Mouse (Mus musculus) embryo, embryonic 10.5 days (tissue): ENCODE results near the gene Csf2ra.
A peak's percentile ranks its signal among the peaks of the same experiment; 100 is the strongest.
"Not testable (repeated sequence)": the region's sequence is repeated elsewhere in the genome, so short reads cannot be mapped to it uniquely, and the experiment has no call there.

Experiments
- DNase-seq: peaks from one replicate; pipeline ENCODE4 v3.0.0-alpha.2; 2015; ENCODE audit warnings: low spot score

Csf2ra gene

GRCm38 (mm10) chr19:61227941-61228701 is at the start of gene Csf2ra:
Gene Csf2ra, minus strand, starts transcription at chr19:61228429.
- DNase-seq = peak; percentile 44

DNA sequence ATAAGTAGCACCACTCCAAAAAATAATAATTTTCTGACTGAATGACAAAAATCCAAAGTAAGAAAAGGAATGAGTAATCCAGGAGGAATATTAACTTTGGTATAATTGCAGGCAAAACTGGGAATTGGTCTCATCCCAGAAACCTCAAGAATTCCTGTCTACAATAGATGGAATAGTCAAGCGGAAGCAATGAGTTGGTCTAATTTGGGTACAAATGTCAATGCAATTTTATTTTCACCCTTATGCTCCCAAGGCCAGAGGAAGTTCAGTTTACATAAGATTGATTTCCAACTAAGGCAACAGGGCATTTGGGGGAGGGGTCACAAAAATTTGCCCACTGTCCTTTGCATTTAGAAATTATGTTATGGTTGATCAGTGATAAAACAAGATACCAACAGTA is 47.2 kb upstream of the Csf2ra start:
- DNase-seq = no peak

GRCm38 (mm10) chr19:61269141-61269540 is 40.9 kb upstream of the Csf2ra start:
- not testable (repeated sequence) for DNase-seq

DNA sequence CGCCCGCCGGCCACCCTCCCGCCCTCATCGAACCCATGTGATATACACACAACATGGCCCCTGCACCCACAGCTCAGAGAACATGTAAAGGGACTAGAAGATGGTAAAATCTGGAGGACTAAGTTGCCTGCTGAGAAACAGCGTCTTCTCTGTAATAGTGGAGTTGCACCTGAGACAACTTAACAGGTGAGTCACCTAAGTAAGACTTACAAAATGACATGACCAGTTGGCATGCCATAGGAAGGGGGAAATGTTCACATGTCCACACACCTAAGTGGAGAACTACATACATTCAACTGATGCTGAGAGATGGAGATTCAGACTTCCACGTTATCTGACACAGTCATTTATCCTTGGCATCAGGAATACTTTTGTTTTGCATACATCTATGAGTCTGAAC is 38.9 kb upstream of the Csf2ra start:
- peak; percentile 26 for DNase-seq

GRCm38 (mm10) chr19:61266651-61267050 is 38.4 kb upstream of the Csf2ra start:
- peak; percentile 89 for DNase-seq

DNA sequence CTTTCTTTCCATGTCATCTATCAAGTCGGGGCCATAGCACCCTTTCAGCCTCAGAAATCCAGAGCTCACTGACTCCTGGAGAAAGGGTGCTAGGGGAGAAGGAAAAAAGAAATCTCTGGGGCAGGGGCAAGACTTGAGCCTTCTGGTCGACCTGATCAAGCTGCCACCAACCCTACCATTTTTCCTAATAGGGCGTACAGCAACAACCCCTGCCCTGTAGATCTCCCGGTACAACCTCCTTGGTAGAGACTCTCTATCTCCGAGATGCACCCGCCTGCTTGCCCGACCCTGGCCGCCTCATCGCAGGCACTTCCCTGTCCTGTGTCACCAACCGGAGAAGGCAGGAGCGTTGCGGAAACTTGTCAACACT is 38.0 kb upstream of the Csf2ra start:
- DNase-seq = peak; percentile 57

DNA sequence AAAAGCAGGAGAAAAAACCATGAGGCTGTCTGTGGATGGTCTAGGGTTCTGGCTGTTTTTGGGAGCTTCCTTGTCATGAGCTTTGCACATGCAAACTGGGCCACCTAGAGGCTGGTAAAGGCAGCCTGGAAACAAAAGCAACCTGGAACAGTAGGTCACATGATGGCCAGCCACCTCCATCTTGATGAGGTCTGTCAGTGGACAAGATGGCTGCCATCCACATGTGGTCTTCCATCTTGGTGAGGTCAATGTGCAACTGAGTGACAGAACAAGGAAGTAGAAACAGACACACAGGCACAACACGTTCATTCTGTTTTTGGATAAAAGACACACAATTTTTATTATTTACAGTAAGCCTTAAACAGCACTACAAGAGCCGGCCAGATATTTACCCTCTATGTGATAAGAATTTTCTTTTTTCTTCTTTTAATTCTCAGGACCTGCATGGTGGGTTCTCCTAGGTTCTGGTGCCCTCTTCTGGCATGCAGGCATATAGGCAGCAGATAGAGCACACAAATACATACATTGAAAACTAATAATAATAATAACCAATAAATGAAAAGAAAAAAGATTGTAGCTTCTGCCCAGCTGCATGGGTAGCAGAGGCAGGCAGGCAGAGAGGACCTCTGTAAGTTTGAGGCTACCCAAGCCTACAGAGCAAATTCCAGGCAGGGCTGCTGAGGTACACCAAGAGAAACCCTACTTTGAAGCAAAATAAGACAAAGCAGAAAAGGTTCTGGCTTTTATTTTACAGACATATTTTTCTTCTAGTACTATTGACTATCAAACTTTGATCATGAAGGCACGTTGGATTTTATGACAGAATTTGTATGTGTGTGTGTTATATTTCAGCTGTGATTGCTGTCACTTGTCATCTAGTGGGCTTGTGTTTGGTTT is 37.4 kb upstream of the Csf2ra start:
- DNase-seq = peak; percentile 85

DNA sequence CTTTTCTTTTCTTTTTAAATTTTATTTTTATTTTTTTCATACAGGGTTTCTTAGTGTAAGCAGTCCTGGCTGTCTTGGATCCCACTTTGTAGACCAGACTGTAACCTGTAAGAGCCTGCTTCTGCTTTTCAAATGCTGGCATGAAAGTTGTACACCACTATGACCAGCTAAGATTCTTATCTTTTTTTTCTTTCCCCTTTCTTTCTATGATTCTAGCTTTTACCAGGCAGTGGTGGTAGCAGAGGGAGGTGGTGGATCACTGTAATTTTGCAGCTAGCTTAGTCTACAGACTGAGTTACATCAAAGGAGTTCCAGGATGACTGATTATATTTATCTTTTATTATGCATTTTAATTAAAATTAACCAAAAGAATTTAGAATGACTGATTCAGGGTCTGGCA is 36.7 kb upstream of the Csf2ra start:
- no peak for DNase-seq

DNA sequence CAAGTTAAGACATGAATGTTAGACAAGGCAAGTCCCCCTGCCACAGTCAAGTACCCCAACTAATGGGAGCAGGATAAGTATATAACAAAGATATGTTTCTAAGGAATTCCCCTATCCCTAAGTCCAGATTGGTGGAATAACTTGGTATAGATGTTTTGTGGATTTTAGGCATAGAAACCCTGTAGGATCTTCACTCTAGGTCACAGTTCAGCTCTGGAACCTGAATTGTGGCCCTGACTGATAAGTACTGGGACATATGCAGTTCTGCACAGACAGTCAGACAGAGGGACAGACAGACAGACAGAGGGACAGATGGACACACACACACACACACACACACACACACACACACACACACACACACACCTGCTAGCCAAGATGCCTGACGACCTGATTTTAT is 36.0 kb upstream of the Csf2ra start:
- peak; percentile 58 for DNase-seq

DNA sequence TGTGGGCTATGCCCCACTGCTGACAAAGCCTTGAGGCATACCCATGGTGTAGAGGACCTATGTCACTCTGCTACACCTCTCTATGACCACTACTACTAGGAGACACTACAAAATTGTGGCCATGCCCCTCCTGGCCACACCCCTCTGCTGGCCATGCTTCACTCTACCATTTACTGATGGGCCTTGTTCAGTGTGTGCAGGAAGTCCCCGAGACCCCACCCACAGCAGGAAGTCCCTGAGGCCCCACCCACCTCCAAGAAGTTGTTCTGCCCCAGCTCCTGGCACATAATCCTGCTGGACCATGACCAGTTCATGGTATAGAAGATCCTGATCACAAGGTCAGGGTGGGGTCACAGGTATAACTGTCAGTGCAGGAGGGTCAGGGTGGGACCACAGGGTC is 33.0 kb upstream of the Csf2ra start:
- DNase-seq = no peak

DNA sequence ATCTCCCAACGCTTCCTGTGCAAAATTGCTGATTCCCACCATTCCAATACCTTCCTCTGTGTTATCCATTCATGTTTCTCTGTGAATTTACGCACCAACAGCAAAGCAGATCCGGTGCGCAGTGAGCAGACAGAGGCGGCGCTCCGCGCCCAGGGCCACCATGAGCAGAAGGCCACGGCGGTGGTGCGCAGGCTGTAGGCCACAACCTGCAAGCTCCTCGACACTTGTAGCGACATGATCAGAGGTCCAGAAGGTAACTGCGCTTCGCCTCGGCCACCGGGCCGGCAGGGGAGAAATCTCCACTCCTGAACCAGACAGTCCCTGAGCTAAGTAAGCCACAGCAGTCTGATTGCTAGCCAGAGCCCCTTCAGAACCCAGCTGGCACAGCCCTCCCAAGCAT is 29.5 kb upstream of the Csf2ra start:
- DNase-seq = no peak

DNA sequence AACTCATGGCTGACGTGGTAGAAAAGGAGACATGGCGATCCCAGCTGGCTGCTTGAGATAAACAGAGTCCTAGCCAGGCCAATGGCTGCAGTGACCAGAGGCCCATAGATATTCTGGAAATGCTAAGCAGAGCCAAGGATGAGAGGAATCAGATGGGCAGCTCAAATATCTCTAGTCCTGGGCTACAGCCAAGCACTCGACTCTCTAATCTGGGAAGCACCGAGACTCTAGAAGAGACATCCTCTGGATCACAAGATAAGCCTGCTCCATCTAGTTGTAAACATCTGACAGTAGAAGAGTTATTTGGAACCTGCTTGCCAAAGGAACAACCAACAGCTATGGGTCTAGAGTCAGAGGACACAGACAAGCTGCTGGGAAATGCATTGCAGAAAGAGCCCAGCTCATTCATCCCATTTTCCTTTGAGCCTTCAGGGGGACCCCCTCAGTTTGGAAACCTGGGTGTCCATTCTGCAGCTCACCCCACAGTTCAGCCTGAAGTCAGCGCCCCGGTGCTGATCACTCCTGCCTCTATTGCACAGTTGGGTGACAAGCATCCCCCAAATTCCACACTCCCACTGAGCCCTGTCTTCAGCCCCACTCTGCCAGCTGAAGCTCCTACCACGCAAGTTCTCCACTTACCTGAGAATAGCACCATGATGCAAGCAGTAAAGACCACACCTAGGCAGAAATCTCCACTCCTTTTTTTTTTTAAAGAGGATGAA is 28.1 kb upstream of the Csf2ra start:
- no peak for DNase-seq

DNA sequence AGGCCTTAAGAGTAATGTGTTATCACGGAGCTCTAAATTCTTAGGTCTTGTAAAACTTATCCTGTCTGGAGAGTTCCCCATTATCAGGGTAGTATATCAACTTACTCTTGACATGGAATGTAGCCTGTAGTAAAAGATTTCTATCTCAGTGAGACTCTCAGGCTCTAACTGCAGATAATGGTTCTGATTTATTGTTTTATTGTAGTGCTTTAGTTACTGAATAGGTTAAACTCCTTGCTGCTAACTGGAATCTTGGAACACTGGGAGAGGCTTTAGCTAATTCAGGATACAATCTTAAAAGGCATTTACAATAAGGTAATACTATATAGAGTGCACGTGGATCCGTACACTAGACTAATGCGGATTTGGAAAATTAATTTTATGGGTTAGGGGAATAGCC is 19.1 kb upstream of the Csf2ra start:
- DNase-seq = not testable (repeated sequence)

DNA sequence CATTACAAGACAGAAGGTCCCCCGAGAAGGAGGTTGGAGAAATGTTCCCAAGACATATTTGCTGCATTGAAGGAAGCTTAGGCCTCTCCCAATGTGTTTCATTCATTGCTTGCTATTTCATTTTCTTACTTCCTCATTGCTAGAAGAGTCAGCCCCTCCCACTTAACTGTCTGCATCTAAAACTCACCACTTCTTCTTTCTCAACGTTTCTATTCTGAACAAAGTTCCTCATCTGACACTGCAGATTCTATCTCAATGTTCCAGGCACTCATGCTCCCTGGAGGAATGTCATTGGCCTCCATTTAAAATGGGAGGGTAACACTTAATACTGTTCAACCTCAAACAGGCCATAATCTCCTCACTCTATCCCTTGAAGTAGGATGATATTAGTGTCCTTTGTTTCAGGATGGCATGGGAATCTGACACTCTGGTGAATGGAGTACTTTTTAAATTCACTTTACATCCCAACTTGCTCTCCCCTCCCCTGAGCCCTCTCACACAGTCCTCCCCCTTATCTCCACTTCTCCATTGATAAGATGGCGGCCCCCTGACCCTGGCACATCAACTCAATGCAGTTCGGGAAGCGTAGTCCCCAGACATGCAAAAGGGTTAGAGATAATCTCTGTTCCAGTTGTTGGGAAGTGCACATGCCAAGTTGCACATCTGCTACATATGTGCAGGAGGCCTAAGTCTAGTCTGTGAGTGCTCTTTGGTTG is 16.6 kb upstream of the Csf2ra start:
- DNase-seq = no peak

GRCm38 (mm10) chr19:61237967-61238366 is 9.7 kb upstream of the Csf2ra start:
- no peak for DNase-seq

GRCm38 (mm10) chr19:61234532-61234931 is 6.3 kb upstream of the Csf2ra start:
- DNase-seq = no peak

- DNase-seq = peak; percentile 94
These were observed 1.0 kb downstream of the Csf2ra start for GRCm38 (mm10) chr19:61226928-61227854.

GRCm38 (mm10) chr19:61226401-61226927 is 1.8 kb downstream of the Csf2ra start:
- DNase-seq = peak; percentile 83

GRCm38 (mm10) chr19:61225526-61226400 is 2.5 kb downstream of the Csf2ra start:
- peak; percentile 92 for DNase-seq
